In the genomic region with DNA sequence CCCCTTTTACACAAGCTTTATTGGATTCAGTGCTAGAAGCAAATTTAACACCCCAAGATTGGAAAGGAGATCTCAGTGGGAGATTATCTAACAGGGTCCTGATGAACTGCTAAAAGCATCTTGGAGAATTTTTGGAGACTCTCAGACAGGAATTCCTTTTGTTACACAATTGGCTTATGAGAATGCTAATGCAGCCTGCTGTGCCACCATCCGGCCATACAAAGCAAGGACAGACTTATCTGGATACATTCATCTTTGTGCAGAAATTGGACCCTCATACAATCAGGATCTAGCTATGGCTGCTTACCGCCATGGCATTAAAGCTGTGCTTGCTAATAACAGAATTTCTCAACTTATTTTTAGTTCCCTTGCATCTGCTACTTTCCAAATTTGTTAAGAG, we compare ENCODE assay signal across 16 mouse cellular contexts. TPM values are rescaled to one million over a fixed set of nuclear protein-coding genes. Genes with fewer than 3 reads are reported as not detected.
DNase-seq lines count a peak whose midpoint lies in the region; ATAC-seq and TF ChIP-seq lines count a peak whose summit lies in the region.
"Had no signal": no experiment of that assay in that cellular context is flagged by ENCODE, and none has a peak within 500 bp of the region (broad histone marks: within the 10 kb centered on the region; RNA-seq: fewer than 3 reads in every experiment).

No protein-coding gene starts in this region.

- no peaks in the 10 kb centered on the region for H3K36me3 ChIP-seq in heart, embryonic 10.5 days
- no peaks in the 10 kb centered on the region for H3K36me3 ChIP-seq in lung, embryonic 14.5 days (ENCODE audit: insufficient read depth)
- H3K36me3 ChIP-seq: embryonic facial prominence, embryonic 13.5 days; forebrain, embryonic 10.5 days; neural tube, embryonic 13.5 days; stomach, embryonic 15.5 days had no signal

- TF ChIP-seq CTCF in lung, embryonic 14.5 days (IDR thresholded peaks at IDR 0.05; ENCODE audit: low read depth): peak; percentile 27

- H3K9ac ChIP-seq in lung, embryonic 14.5 days: no peak overlapping the region
- H3K9ac ChIP-seq: embryonic facial prominence, embryonic 13.5 days; neural tube, embryonic 13.5 days; stomach, embryonic 15.5 days had no signal

- ATAC-seq in lung, embryonic 14.5 days (ENCODE audit: insufficient read depth): no peak

- no peaks in the 10 kb centered on the region for H3K27me3 ChIP-seq in heart, embryonic 10.5 days (ENCODE audit: insufficient read depth, poor library complexity, severe bottlenecking)
- H3K27me3 ChIP-seq in lung, embryonic 14.5 days (ENCODE audit: insufficient read depth, low read length): no peaks in the 10 kb centered on the region
- H3K27me3 ChIP-seq: embryonic facial prominence, embryonic 13.5 days; neural tube, embryonic 13.5 days; stomach, embryonic 15.5 days had no signal

- H3K9me3 ChIP-seq in heart, embryonic 10.5 days: no peaks in the 10 kb centered on the region
- peaks cover 6% of the 10 kb centered on the region; the same call in 1 of the 2 replicates for H3K9me3 ChIP-seq in lung, embryonic 14.5 days (ENCODE audit: low read depth, low read length)
- H3K9me3 ChIP-seq: stomach, embryonic 15.5 days had no signal

- H3K4me2 ChIP-seq in lung, embryonic 14.5 days: no peak overlapping the region
- H3K4me2 ChIP-seq: embryonic facial prominence, embryonic 13.5 days; neural tube, embryonic 13.5 days; stomach, embryonic 15.5 days had no signal

- WGBS in heart, embryonic 10.5 days: 63% methylated on average over 2 of the region's 2 CpGs
- 76% methylated on average over 2 of the region's 2 CpGs for WGBS in lung, embryonic 14.5 days

- DNase-seq in heart, embryonic 10.5 days (ENCODE audit: low spot score): peak; percentile 52
- DNase-seq in heart, adult 9 months (ENCODE audit: low spot score in 2 of 2): no peak
- peak; percentile 31 for DNase-seq in lung, embryonic 14.5 days
- no peak for DNase-seq in lung, postnatal 25 days (ENCODE audit: low spot score)
- DNase-seq in adipocyte (ENCODE audit: low spot score): peak; percentile 66
- DNase-seq in telencephalon, adult 2 months (ENCODE audit: low read depth, low spot score): peak; percentile 19
- DNase-seq in right cerebral cortex, postnatal 4 days: no peak
- DNase-seq: cerebellum, postnatal 25 days; heart, adult 18-20 months; kidney, adult 9 months; lung, adult 2 months; thymus, postnatal 4 days had no signal

- H3K4me3 ChIP-seq in heart, embryonic 10.5 days: no peak overlapping the region
- H3K4me3 ChIP-seq in lung, embryonic 14.5 days (ENCODE audit: low read depth, low read length): no peak overlapping the region
- H3K4me3 ChIP-seq: embryonic facial prominence, embryonic 13.5 days; forebrain, embryonic 10.5 days; neural tube, embryonic 13.5 days; stomach, embryonic 15.5 days had no signal

- H3K27ac ChIP-seq in heart, embryonic 10.5 days: no peak overlapping the region
- no peak overlapping the region for H3K27ac ChIP-seq in lung, embryonic 14.5 days (ENCODE audit: low read depth)
- H3K27ac ChIP-seq: embryonic facial prominence, embryonic 13.5 days; forebrain, embryonic 10.5 days; neural tube, embryonic 13.5 days; stomach, embryonic 15.5 days had no signal

- no peaks in the 10 kb centered on the region for H3K4me1 ChIP-seq in heart, embryonic 10.5 days
- H3K4me1 ChIP-seq in lung, embryonic 14.5 days (ENCODE audit: insufficient read depth): no peaks in the 10 kb centered on the region
- H3K4me1 ChIP-seq: embryonic facial prominence, embryonic 13.5 days; forebrain, embryonic 10.5 days; neural tube, embryonic 13.5 days; stomach, embryonic 15.5 days had no signal

RNA-seq across cellular contexts. Expression of a gene that starts 23.8 kb away (rescaled TPM):
- polyA plus RNA-seq in heart, embryonic 10.5 days (2016; fragmentation: Nextera tagmentation; extraction: Ambion mirVana): 288 and 375 TPM in 2 replicates
- 415 and 429 TPM in 2 replicates for polyA plus RNA-seq in lung, embryonic 14.5 days (2014; fragmentation: Nextera tagmentation; extraction: Ambion mirVana)

Comparison
In these comparisons a context has a peak if more than half of its experiments do, and no peak if none do; other contexts are left out.
1. DNase-seq: peak in heart, embryonic 10.5 days (single experiment), lung, embryonic 14.5 days (single experiment), adipocyte (single experiment) and telencephalon, adult 2 months (single experiment); none in heart, adult 9 months (0 of 2), lung, postnatal 25 days (single experiment) and right cerebral cortex, postnatal 4 days (single experiment).